Comparison of ENCODE assay signal across 21 mouse cellular contexts in genomic region chr2:35797998-35798397, GRCm38 (mm10).
DNase-seq lines count a peak whose midpoint lies in the region; ATAC-seq and TF ChIP-seq lines count a peak whose summit lies in the region.
"Had no signal": no experiment of that assay in that cellular context is flagged by ENCODE, and none has a peak within 500 bp of the region (broad histone marks: within the 10 kb centered on the region; RNA-seq: fewer than 3 reads in every experiment).

No protein-coding gene starts in this region.

- TF ChIP-seq CTCF in kidney, adult 2 months (conservative IDR thresholded peaks at IDR 0.05; ENCODE audit: insufficient read depth, insufficient read length, low read depth, low read length): no peak
- TF ChIP-seq CTCF in layer of hippocampus, adult 2 months (conservative IDR thresholded peaks at IDR 0.05): no peak

- no peak overlapping the region for H3K27ac ChIP-seq in kidney, embryonic 16.5 days (ENCODE audit: low read length)
- no peak overlapping the region for H3K27ac ChIP-seq in kidney, adult 2 months (ENCODE audit: insufficient read depth, low read depth, low read length)
- no peak overlapping the region for H3K27ac ChIP-seq in layer of hippocampus, adult 2 months
- H3K27ac ChIP-seq in forebrain, embryonic 14.5 days (ENCODE audit: low read depth, low read length): no peak overlapping the region
- H3K27ac ChIP-seq: embryonic facial prominence, embryonic 13.5 days; forebrain, embryonic 12.5 days; gastrocnemius, adult 2 months; hindbrain, embryonic 10.5 days; hindbrain, embryonic 14.5 days; intestine, embryonic 15.5 days had no signal

- no peaks in the 10 kb centered on the region for H3K4me1 ChIP-seq in kidney, embryonic 16.5 days (ENCODE audit: insufficient read depth, low read length)
- no peaks in the 10 kb centered on the region for H3K4me1 ChIP-seq in kidney, adult 2 months (ENCODE audit: control insufficient read depth, insufficient read depth, low read length)
- no peaks in the 10 kb centered on the region for H3K4me1 ChIP-seq in forebrain, embryonic 14.5 days (ENCODE audit: control insufficient read depth, insufficient read depth, low read length)
- H3K4me1 ChIP-seq: forebrain, embryonic 12.5 days; hindbrain, embryonic 10.5 days; intestine, embryonic 15.5 days had no signal

- H3K4me2 ChIP-seq in kidney, embryonic 16.5 days (replicated peaks; ENCODE audit: low read depth, low read length): no peak overlapping the region
- H3K4me2 ChIP-seq in forebrain, embryonic 14.5 days (ENCODE audit: low read length): no peak overlapping the region
- H3K4me2 ChIP-seq: embryonic facial prominence, embryonic 13.5 days; forebrain, embryonic 12.5 days; heart, embryonic 12.5 days; hindbrain, embryonic 14.5 days; intestine, embryonic 15.5 days had no signal

- H3K4me3 ChIP-seq in kidney, embryonic 16.5 days (ENCODE audit: low read length): no peak overlapping the region
- H3K4me3 ChIP-seq in kidney, adult 2 months (ENCODE audit: insufficient read depth, low read depth, low read length): no peak overlapping the region
- no peak overlapping the region for H3K4me3 ChIP-seq in layer of hippocampus, adult 2 months
- H3K4me3 ChIP-seq in forebrain, embryonic 14.5 days (ENCODE audit: low read depth, low read length): no peak overlapping the region
- H3K4me3 ChIP-seq: embryonic facial prominence, embryonic 13.5 days; forebrain, embryonic 12.5 days; gastrocnemius, adult 2 months; heart, embryonic 12.5 days; hindbrain, embryonic 10.5 days; intestine, embryonic 15.5 days had no signal

- H3K9me3 ChIP-seq in kidney, embryonic 16.5 days (ENCODE audit: low read length): peaks cover 2% of the 10 kb centered on the region; the same call in 1 of the 2 replicates
- no peaks in the 10 kb centered on the region for H3K9me3 ChIP-seq in forebrain, embryonic 14.5 days (replicated peaks; ENCODE audit: control insufficient read depth, low read length)
- H3K9me3 ChIP-seq: embryonic facial prominence, embryonic 13.5 days; forebrain, embryonic 12.5 days; heart, embryonic 12.5 days; intestine, embryonic 15.5 days had no signal

- DNase-seq in embryo, embryonic 10.5 days (ENCODE audit: low spot score): peak; percentile 14
- DNase-seq in embryo, embryonic 9.5 days (ENCODE audit: extremely low spot score): no peak
- DNase-seq in kidney, adult 2 months: no peak
- peak; percentile 36 for DNase-seq in adrenal gland, postnatal 10 days
- DNase-seq in layer of hippocampus, adult 2 months (ENCODE audit: low spot score in 2 of 2): no peak
- DNase-seq in forebrain, embryonic 14.5 days (ENCODE audit: low spot score): no peak
- DNase-seq: cerebellum, adult 11-12 months; cerebellum, adult 9-10 months; cerebellum, postnatal 25 days; forebrain, postnatal 0 days; gastrocnemius, adult 2 months; gastrocnemius, postnatal 25 days had no signal

- peak; percentile 76 for ATAC-seq in kidney, embryonic 16.5 days (ENCODE audit: low FRiP score, low TSS enrichment)
- 0 out of 2 replicates have a peak, but pooled peaks have one; percentile 11 for ATAC-seq in common myeloid progenitor, adult 5-6 weeks (replicated peaks; ENCODE audit: low read depth, poor library complexity, severe bottlenecking)
- ATAC-seq in forebrain, embryonic 14.5 days: no peak
- ATAC-seq: activated CD4-positive, CD25-positive, alpha-beta regulatory T cell, adult 4 months; forebrain, postnatal 0 days; intestine, embryonic 15.5 days had no signal

- TF ChIP-seq POLR2A in kidney, adult 2 months (IDR thresholded peaks at IDR 0.05; ENCODE audit: low read depth, low read length): no peak

- no peaks in the 10 kb centered on the region for H3K36me3 ChIP-seq in kidney, embryonic 16.5 days (ENCODE audit: insufficient read depth, low read length)
- no peaks in the 10 kb centered on the region for H3K36me3 ChIP-seq in kidney, adult 2 months (ENCODE audit: control insufficient read depth, insufficient read depth, low read length)
- H3K36me3 ChIP-seq in forebrain, embryonic 14.5 days (ENCODE audit: control insufficient read depth, insufficient read depth, low read length): no peaks in the 10 kb centered on the region
- H3K36me3 ChIP-seq: embryonic facial prominence, embryonic 13.5 days; forebrain, embryonic 12.5 days; heart, embryonic 12.5 days; hindbrain, embryonic 10.5 days; intestine, embryonic 15.5 days had no signal

- 20% methylated on average over 8 of the region's 8 CpGs for WGBS in kidney, embryonic 16.5 days
- WGBS in kidney, adult 2 months: 35% methylated on average over 8 of the region's 8 CpGs
- 80% methylated on average over 8 of the region's 8 CpGs for WGBS in forebrain, embryonic 14.5 days

- H3K9ac ChIP-seq in kidney, embryonic 16.5 days (replicated peaks; ENCODE audit: low read length): no peak overlapping the region
- no peak overlapping the region for H3K9ac ChIP-seq in forebrain, embryonic 14.5 days (ENCODE audit: low read length)
- H3K9ac ChIP-seq: embryonic facial prominence, embryonic 13.5 days; forebrain, embryonic 12.5 days; forebrain, postnatal 0 days; heart, embryonic 12.5 days; hindbrain, embryonic 14.5 days; intestine, embryonic 15.5 days had no signal

- H3K27me3 ChIP-seq in kidney, embryonic 16.5 days (ENCODE audit: insufficient read depth, low read length): no peaks in the 10 kb centered on the region
- no peaks in the 10 kb centered on the region for H3K27me3 ChIP-seq in kidney, adult 2 months (replicated peaks; ENCODE audit: control insufficient read depth, insufficient read depth, low read length)
- H3K27me3 ChIP-seq in forebrain, embryonic 14.5 days (replicated peaks; ENCODE audit: control insufficient read depth, insufficient read depth, low read length): no peaks in the 10 kb centered on the region
- H3K27me3 ChIP-seq: embryonic facial prominence, embryonic 13.5 days; forebrain, embryonic 12.5 days; heart, embryonic 12.5 days; intestine, embryonic 15.5 days had no signal

Comparison
In these comparisons a context has a peak if more than half of its experiments do, and no peak if none do; other contexts are left out.
1. DNase-seq: peak in embryo, embryonic 10.5 days (single experiment) and adrenal gland, postnatal 10 days (single experiment); none in embryo, embryonic 9.5 days (single experiment), kidney, adult 2 months (single experiment), layer of hippocampus, adult 2 months (0 of 2) and forebrain, embryonic 14.5 days (single experiment).